Mouse (Mus musculus) CH12.LX (cell line): Measurements from ENCODE around the gene Gm6614.

Experiments used
- CTCF ChIP-seq, 2 experiments: IDR thresholded peaks in 1 of 2; conservative IDR thresholded peaks in 1 of 2; 2 replicates each; pipeline ENCODE4 v1.5.1; 2011 to 2012; ENCODE audit warnings: low read depth in 2 of 2, low read length in 2 of 2, improper control_type of control experiment in 1 of 2, inconsistent platforms in 1 of 2, mild to moderate bottlenecking in 1 of 2, moderate library complexity in 1 of 2
- POLR2A ChIP-seq: IDR thresholded peaks from 2 replicates; pipeline ENCODE4 v1.6.1; 2011; ENCODE audit warnings: low read depth, mild to moderate bottlenecking, improper control_type of control experiment, low read length
- ZKSCAN1 ChIP-seq: IDR thresholded peaks from 2 replicates; pipeline ENCODE4 v1.6.1; 2012; ENCODE audit warnings: low read depth, inconsistent platforms, low read length, improper control_type of control experiment, borderline replicate concordance

DNA sequence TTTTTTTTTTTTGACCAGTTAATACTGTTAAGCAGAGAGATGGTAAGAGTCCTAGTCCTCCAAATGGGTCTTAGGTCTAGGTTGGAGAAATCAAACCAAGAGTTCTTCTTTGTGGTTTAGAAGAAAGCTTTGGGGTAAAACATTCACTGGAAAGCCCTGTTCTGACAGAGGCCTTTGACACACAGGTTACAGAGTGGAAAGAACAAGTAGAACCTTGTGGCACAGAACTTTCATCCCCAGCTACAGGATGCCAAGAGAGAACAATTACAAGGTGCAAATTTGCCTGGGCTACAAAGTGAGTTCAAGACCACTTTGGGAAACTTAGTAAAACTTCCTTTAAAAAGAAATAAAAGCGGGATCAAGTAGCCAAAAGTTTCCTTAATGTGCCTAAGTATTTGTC is 70.8 kb downstream of the Gm6614 start:
- TF ChIP-seq POLR2A (no peak), CTCF (conservative IDR thresholded peaks at IDR 0.05 in 1 of 2, IDR thresholded peaks at IDR 0.05 in 1 of 2; ENCODE audit: low read depth in 2 of 2, low read length in 2 of 2) (no peak), ZKSCAN1 (no peak)
